Mouse (Mus musculus) gastrocnemius, postnatal 36 days (tissue): ENCODE results near the gene Blnk. TPM values are rescaled to one million over a fixed set of nuclear protein-coding genes. Genes with fewer than 3 reads are reported as not detected.

Source experiments
- microRNA-seq, 2 experiments: library from miRNA; unstranded; fragments of <30 nt; microRNA quantifications; one replicate each; pipeline ENCODE4 v1.2.0; 2021
- total RNA-seq, 2 experiments: library from RNA; stranded (reverse); gene quantifications; 2 replicates each; pipeline ENCODE4 v1.2.3; 2021

Blnk gene
- total RNA-seq, 2 experiments from 2014 or later: 1.4 to 1.5 TPM

Small RNA genes within 50 kb of the gene (microRNA-seq; reads per million reads assigned to microRNA genes)
- 0 reads per million in 2 experiments for gene Mir8092

Other genes starting within 250 kb of the Blnk start
- not detected for gene Cc2d2b, start 245.8 kb downstream of the Blnk start, total RNA-seq
- 1 to 10 TPM; 2.4 to 3.3 TPM for gene Ccnj, start 163.3 kb downstream of the Blnk start, total RNA-seq
- 1 to 10 TPM; 2.5 to 4.5 TPM for gene Zfp518a, start 99.8 kb downstream of the Blnk start, total RNA-seq
- gene Dntt, start 34.7 kb upstream of the Blnk start, total RNA-seq: 1 to 10 TPM in 1 of 2 experiments, not detected in 1; 2.3 TPM
- gene Opalin, start 82.6 kb upstream of the Blnk start, total RNA-seq: not detected
- under 1 TPM; 0.07 to 0.08 TPM for gene Tll2, start 212.3 kb upstream of the Blnk start, total RNA-seq